Mouse (Mus musculus): ENCODE data around the gene Acsl1. TPM values are rescaled to one million over a fixed set of nuclear protein-coding genes. Genes with fewer than 3 reads are reported as not detected.

Acsl1 gene
- 100 to 1,000 TPM; 217 to 313 TPM for total RNA-seq (2021)
- long read RNA-seq, experiment 1, transcript Acsl1-201 (21 exons, 3,897 nt): major isoform, 58 of 86 reads
- long read RNA-seq, experiment 1, partial matches to known transcripts: 4 of 86 reads
- long read RNA-seq, experiment 1, other reads (novel, unspliced or antisense): 20 of 86 reads
- long read RNA-seq, experiment 2, transcript Acsl1-201 (21 exons, 3,897 nt): major isoform, 101 of 164 reads
- long read RNA-seq, experiment 2, transcript Acsl1-210 (1 exons, 1,253 nt): minor isoform, 13 of 164 reads
- long read RNA-seq, experiment 2, partial matches to known transcripts: 20 of 164 reads
- long read RNA-seq, experiment 2, other reads (novel, unspliced or antisense): 27 of 164 reads

GRCm38 (mm10) chr8:46470792-46471781 lies at the start of gene Acsl1:
Gene Acsl1 (plus strand): TSS chr8:46471037.
- DNase-seq (ENCODE audit: low spot score in 2 of 2): peak; percentile 92 to 100

DNA sequence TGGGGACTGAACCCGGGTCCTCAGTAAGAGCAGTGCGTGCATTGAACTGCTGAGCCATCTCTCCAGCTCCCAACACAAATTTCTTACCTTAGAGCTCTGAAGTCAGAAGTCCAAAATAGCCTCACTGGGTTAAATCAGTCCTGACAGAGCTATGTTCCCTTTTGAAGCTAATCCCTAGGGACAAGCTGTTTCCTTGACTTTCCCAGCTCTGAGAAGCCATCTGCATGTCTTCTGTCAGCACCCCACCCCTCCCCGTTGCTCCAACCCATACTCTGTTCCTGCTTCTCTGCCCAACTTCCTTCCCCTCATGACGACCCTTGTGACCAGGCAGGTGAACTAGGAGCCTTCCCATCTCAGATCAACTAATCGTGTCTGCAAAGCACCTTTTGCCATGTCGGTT lies 49.3 kb upstream of the Acsl1 start:
- DNase-seq (ENCODE audit: low spot score in 2 of 2): no peak

- no peak for DNase-seq (ENCODE audit: low spot score in 2 of 2)
Measured at GRCm38 (mm10) chr8:46427940-46428339, 42.9 kb upstream of the Acsl1 start.

DNA sequence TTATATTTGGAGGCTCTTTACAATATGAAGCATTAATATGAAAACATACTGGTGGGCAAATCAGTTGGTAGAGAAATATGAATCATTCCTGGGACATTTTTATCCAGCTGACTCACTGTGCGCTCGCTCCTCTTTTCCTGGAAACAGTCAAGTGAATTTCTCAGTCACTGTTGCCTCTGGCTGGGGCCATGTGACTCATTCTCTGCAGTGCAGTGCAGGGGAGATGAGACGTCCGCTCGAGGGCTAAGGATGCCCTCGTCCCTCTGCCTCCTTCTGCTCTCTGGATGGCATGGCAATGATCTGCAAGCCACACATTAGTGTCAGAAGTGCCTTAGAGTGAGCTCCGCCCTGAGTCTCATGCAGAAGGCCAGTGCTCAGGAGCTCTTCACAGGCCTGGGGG lies 41.0 kb upstream of the Acsl1 start:
- DNase-seq (ENCODE audit: low spot score in 2 of 2): no peak

DNA sequence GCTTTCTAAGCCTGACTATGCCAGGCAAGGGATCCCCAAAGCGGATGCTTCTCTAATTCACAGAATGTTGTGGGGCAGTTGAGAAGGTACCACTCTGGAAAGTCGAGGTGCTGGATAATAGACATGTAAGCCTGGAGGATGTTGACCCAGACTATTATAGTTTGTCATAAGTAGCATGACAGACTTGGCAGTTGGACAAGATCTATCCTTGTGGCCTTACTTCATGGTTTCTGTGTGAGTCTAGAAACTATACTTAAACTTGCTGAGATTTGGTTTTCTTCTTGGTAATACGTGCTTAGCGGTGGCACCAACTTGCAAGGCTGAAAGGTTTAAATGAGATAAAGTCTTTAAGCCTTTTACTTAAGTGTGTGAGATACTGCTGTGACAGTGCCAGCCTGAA lies 38.9 kb upstream of the Acsl1 start:
- no peak for DNase-seq (ENCODE audit: low spot score in 2 of 2)

DNA sequence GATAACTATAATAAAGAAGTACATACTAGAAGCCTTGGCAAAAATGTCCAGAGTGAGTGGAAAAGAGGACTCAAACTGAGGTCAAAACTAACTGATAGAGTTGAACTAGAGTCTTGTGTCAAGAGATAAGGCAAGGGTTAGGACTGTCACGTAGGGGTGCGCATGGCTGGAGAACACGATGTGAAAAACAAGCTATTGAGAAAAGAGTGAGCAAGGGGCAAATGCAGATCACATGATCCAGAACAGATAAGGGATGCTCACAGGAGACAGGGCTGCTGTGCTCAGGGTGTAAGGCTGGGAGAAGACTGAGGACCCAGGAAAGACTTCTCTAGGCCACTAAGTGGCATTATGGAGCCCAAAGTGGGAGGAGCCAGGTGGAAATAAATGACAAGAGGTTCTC lies 38.3 kb upstream of the Acsl1 start:
- DNase-seq (ENCODE audit: low spot score in 2 of 2): no peak

- DNase-seq (ENCODE audit: low spot score in 2 of 2): no peak
Measured at GRCm38 (mm10) chr8:46433656-46434055, 37.2 kb upstream of the Acsl1 start.

DNA sequence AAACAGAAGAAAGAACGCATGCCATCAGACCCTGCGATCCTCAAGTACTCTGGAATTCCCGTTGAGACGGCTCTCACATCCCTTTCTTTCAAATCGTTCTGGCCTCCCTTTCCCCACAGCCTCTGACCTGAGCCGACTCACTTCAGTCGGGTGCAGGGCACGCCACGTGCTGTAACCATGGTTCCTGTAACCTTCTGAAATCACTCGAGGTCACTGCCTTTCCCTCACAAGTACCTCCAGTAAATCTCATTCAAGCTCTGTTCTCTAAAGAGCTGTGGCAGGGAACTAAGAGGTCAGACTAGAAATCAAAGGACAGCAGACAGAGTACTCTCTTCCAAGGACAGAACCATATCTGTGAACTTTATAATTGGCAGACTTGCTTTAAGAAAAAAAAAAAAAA lies 32.3 kb upstream of the Acsl1 start:
- DNase-seq (ENCODE audit: low spot score in 2 of 2): peak in 1 of 2 experiments; percentile 23

GRCm38 (mm10) chr8:46445964-46446915 lies 24.6 kb upstream of the Acsl1 start:
- DNase-seq (ENCODE audit: low spot score in 2 of 2): no peak

GRCm38 (mm10) chr8:46447334-46447733 lies 23.5 kb upstream of the Acsl1 start:
- DNase-seq (ENCODE audit: low spot score in 2 of 2): no peak

DNA sequence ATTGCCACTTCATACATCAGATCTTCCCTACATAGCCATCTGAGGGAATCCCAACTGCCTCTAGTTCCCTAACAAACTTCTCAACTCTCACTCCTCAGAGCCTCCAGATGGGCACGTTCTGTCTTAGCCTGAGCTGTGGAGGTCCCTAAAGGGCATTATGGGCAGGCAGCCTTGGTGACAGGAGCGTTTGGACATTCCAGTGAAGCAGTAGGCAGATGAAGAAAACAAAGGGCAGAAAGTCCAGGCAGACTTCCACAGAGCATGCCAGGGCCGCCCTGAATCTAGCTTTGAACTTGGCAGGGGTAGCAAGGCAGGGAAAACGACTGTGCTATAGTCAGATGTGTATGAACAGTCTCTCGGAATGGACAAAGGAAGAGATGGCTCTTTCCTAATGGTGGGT lies 22.2 kb upstream of the Acsl1 start:
- no peak for DNase-seq (ENCODE audit: low spot score in 2 of 2)

- no peak for DNase-seq (ENCODE audit: low spot score in 2 of 2)
Measured at GRCm38 (mm10) chr8:46449063-46449462, 21.8 kb upstream of the Acsl1 start.

DNA sequence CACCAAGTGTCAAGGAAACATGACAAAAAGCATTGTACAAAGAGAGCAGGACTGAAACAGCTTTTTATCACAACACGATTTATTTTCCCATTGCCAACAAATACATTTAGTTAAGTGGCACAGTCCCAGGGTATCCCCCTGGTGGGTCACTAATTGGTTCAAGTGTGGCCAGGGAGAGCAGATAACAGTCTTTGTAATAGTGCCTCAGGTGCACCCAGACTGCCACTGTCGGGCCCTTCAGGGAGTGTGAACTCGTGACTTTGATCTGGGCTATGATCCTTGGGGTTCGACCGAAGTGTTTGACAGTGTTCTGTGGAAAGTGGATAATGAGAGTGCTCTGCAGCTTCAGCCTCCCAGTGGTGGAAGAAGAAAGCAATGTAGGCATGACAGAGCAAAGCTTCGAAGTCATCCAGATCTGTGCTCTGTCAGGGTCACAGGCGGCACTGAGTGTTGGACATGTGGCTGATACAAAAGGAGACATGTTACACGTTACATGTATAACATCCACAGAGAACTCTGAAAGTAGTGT lies 21.1 kb upstream of the Acsl1 start:
- no peak for DNase-seq (ENCODE audit: low spot score in 2 of 2)

GRCm38 (mm10) chr8:46458215-46458811 lies 12.5 kb upstream of the Acsl1 start:
- DNase-seq (ENCODE audit: low spot score in 2 of 2): no peak

DNA sequence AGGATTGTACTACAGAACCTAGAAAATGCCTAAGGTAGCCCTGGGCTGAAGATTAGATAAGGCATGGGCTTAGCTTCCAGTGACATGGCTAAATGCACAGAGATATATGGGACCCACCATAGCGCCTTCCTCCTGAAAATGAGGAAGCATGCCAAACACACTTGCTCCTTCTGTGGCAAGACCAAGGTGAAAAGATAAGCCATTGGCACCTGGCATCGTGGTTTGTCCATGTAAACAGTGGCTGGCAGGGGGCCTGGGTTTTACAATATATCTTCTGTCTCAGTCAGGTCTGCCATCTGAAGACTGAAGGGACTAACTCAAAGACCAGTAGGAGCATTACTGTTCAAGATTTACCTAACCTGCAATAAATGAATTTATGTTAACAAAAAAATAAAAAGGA lies 2.4 kb upstream of the Acsl1 start:
- no peak for DNase-seq (ENCODE audit: low spot score in 2 of 2)

DNA sequence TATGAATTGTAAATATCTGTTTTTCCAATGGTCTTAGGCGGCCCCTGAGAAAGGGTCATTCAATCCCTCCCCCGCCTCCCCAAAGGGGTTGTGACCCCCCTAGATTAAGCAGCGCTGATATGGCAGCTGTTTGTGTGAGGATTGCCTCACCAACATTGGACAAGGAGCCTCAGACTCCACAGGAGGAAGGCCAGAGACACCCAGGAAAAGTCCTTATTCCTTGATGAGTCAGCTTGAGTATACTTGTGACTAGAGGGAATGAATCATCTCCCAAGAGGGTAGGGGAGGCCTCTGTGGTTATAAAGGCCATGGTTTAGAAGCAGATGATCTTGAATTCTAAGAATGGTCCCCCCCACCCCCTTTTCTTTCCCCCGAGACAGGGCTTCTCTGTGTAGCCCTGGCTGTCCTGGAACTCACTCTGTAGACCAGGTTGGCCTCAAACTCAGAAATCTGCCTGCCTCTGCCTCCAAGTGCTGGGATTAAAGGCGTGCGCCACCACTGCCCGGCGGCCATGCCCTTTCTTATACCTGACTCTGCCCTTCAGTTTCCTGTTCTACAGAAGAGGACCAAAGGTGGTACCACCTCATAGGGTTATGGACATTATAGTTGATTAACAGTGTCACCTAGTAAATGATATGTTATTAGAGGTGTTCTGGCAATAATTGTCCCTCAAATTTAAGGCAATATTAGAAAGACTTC lies 1.6 kb upstream of the Acsl1 start:
- DNase-seq (ENCODE audit: low spot score in 2 of 2): no peak

- no peak for DNase-seq (ENCODE audit: low spot score in 2 of 2)
Measured at GRCm38 (mm10) chr8:46470091-46470791, 596 bp upstream of the Acsl1 start.

- DNase-seq (ENCODE audit: low spot score in 2 of 2): no peak
Measured at GRCm38 (mm10) chr8:46471926-46472485, 1.2 kb downstream of the Acsl1 start.

GRCm38 (mm10) chr8:46474120-46474519 lies 3.3 kb downstream of the Acsl1 start:
- no peak for DNase-seq (ENCODE audit: low spot score in 2 of 2)

All from adrenal gland, postnatal 4 days (tissue).